Mouse (Mus musculus) kidney, adult 9 months (tissue): Measurements from ENCODE around the gene Slc25a13.

Experiments
- DNase-seq: peaks from one replicate; pipeline ENCODE4 v3.0.0; 2022

The Slc25a13 gene

GRCm38 (mm10) chr6:6216507-6217285 lies at the start of gene Slc25a13:
TSS of gene Slc25a13 (minus strand) at chr6:6217173.
- peak; percentile 90 for DNase-seq

- no peak for DNase-seq
Observed at GRCm38 (mm10) chr6:6265761-6266160, 48.8 kb upstream of the Slc25a13 start.

GRCm38 (mm10) chr6:6263293-6263911 lies 46.4 kb upstream of the Slc25a13 start:
- DNase-seq = no peak

GRCm38 (mm10) chr6:6260917-6261316 lies 43.9 kb upstream of the Slc25a13 start:
- no peak for DNase-seq

GRCm38 (mm10) chr6:6248500-6248899 lies 31.5 kb upstream of the Slc25a13 start:
- DNase-seq = peak; percentile 51

- no peak for DNase-seq
Observed at GRCm38 (mm10) chr6:6243828-6244227, 26.9 kb upstream of the Slc25a13 start.

DNA sequence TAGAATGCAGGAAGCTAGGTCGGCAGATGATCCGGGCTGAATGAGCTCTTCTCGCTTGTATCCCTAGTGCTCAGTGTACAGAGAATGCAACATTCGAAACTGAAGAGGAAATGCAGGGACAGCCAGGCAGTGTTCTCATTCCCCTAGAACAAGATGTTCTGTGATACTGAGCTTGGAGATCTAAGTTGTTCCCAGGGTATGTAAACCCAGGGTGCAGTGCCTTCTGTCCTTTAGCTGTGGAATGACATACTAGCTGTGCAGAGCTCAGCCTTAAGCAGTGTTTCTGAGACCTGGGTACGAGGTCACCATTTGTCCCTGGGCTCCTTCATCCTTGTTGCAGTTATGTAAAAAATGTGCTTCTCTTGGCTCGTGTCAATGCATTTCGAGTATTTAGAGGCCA lies 25.1 kb upstream of the Slc25a13 start:
- DNase-seq = no peak

DNA sequence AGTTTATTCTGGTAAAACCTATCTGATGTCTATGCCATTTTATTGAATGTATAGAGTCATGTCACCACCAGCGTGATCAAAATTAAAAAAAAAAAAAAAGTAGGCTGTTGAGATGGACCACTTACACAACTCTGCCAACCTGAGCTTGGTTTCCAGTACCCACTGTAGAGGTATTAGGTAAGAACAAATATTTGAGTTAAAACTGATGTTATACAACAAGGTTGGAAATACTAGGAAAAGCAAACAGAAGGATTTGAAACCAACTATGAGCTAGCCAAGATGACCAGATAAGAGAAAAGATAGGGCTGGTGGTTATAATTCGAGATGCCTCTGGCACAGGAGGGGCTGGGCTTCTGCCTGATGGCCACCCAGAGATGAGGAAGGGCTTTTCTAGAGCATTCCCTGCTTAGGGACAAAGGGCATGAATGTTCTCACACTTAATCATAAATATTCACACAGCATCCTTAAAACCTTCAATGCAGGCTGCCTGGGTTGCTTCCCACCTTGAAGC lies 19.9 kb upstream of the Slc25a13 start:
- DNase-seq = no peak

GRCm38 (mm10) chr6:6230262-6230661 lies 13.3 kb upstream of the Slc25a13 start:
- no peak for DNase-seq

DNA sequence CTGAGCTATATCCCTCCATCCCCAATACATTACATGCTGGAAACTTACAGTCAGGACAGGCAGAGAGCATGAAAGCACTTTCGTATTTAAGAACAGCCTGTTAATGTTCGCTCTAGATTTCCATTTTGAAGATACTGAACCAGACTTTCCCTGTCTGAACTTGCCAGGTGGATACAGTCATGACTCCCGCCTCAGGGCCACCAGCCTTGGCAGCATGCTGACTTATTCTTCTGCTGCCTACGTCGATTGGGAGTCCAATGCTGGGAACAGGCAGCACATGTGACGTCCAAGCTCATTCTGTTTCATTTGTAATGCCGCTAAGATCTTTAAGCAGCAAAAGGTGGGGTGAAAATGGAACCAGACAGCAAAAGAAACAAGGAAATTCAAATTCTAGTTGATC lies 5.7 kb upstream of the Slc25a13 start:
- DNase-seq = peak; percentile 30

- DNase-seq = peak; percentile 3
Observed at GRCm38 (mm10) chr6:6220574-6220973, 3.6 kb upstream of the Slc25a13 start.

- peak; percentile 92 for DNase-seq
Observed at GRCm38 (mm10) chr6:6219661-6220370, 2.8 kb upstream of the Slc25a13 start.

- no peak for DNase-seq
Observed at GRCm38 (mm10) chr6:6217286-6217625, 283 bp upstream of the Slc25a13 start.

- peak; percentile 46 for DNase-seq
Observed at GRCm38 (mm10) chr6:6216120-6216506, 860 bp downstream of the Slc25a13 start.

DNA sequence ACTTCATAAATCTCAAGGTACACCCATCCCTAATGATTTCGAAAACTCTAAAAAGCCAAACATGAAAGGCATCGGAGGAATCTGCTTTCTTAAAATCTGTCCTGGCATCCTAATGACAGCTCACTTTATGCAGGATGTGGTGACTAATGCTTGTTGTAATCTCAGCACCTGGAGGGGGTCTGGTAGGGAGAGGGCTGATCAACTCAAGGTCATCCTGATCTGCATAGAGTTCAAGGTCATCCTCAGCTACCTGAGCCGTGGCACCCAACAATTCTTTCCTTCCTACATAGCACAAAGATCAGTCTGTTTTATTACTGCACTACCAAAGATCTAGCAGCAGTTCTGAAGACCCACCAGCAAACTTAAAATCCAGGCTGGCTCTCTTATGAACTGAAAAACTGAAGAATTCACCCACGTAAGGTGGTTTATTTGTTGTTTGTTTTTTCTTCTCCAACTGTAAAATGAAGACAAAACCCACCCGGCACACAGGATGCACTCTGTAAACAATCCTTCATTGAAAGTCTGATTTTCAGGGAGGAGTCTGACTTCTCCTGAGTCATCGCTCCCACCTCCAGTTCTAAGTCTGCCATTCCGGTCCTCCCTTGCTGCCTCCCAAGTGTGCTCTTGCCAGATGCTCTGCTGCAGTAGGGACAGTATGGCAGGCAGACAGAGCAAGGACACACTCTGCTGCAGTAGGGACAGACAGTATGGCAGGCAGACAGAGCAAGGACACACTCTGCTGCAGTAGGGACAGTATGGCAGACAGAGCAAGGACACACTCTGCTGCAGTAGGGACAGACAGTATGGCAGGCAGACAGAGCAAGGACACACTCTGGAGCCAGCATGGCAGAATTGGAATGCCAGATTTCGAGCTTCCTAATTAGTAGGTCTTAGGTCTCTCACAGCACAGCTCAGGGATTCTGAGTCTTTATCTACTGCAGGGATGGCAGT lies 4.3 kb downstream of the Slc25a13 start:
- DNase-seq = no peak

- no peak for DNase-seq
Observed at GRCm38 (mm10) chr6:6211958-6212357, 5.0 kb downstream of the Slc25a13 start.

GRCm38 (mm10) chr6:6210637-6211036 lies 6.3 kb downstream of the Slc25a13 start:
- DNase-seq = no peak

DNA sequence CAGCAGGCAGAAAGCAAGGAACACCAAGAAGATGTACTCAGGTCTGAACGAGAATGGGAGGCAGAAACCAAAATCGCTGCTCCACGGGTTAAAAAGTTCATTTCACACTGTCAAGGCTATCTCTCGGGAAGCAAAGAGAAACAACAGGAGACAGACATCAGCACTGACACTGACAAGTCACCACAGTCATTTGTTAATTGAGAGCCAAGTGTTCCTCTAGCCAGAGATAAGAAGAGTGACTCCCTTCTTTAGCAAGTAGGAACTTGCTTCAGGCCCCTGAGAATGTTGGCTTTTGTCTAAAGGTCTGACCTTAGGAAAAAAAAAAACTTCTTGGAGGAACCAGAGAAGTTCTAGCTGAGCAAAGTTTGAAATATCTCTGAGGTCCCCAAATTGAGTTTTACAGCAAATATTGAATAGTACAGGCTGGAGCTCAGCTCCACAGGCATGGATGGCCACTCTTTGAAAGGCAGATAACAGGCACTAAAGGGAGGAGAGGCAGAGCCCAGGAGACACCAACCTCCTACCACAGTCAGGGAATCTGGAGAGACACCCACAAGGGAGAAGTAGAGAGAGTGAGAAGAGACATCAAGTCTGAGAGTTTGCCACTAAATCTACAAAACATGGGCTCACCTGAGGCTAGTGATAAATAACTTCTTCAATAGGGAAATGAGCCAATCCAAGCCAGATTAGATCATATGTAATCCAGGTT lies 8.5 kb downstream of the Slc25a13 start:
- DNase-seq = no peak

DNA sequence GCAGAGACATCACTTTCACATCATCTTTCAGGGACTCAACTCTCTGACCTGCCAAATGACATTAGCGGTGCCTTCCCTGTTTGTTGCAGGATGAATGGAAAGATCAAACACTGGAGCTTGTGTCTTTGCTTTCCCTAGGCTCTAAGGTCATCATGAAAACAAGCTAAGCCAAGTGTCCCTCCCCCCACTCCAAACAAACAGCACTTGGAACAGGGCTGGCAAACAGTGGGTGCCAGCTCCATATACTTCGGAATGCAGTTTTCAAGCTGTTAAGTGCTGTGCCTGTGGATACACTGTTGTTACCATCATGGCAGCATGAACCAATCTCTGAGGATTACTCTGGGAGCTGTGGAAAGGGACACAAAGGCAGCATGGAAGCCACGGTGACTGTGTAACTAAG lies 9.1 kb downstream of the Slc25a13 start:
- DNase-seq = no peak

DNA sequence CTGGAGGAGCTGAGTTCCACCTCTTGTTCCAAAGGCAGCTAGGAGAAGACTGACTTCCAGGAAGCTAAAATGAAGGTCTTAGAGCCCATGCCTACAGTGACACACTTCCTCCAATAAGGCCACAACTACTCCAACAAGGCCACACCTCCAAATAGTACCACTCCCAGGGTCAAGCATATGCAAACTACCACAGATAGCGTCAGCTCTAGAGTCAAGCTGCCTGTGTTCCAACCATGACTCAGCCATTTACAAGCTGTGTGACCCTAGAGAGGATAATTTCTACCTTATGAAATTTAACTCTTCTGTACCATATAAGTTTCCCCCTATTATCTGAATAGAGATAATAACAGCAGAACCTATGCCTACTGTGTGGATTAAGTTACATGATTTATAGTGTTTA lies 9.6 kb downstream of the Slc25a13 start:
- no peak for DNase-seq

GRCm38 (mm10) chr6:6205599-6206165 lies 11.3 kb downstream of the Slc25a13 start:
- peak; percentile 77 for DNase-seq

GRCm38 (mm10) chr6:6202451-6202850 lies 14.5 kb downstream of the Slc25a13 start:
- peak; percentile 72 for DNase-seq
